Mouse (Mus musculus) retina, adult 2 months (tissue): ENCODE measurements around the gene Rhox2e.
"Not testable (repeated sequence)": the region's sequence is repeated elsewhere in the genome, so short reads cannot be mapped to it uniquely, and the experiment has no call there.

Source experiments
- DNase-seq: peaks from one replicate; pipeline ENCODE4 v3.0.0-alpha.2; 2012; ENCODE audit warnings: low read depth, low spot score

Rhox2e gene

GRCm38 (mm10) chrX:37530152-37530551 lies at the start of gene Rhox2e:
Rhox2e (plus strand) TSS chrX:37530452.
- not testable (repeated sequence) for DNase-seq

GRCm38 (mm10) chrX:37514059-37514458 lies 16.2 kb upstream of the Rhox2e start, which contains the start of gene Rhox4d:
Rhox4d (plus strand) TSS chrX:37514359.
- not testable (repeated sequence) for DNase-seq

- not testable (repeated sequence) for DNase-seq
These were observed 11.5 kb downstream of the Rhox2e start, which contains the start of gene Rhox3e for GRCm38 (mm10) chrX:37541719-37542118. Rhox3e (plus strand) TSS chrX:37542019.

- not testable (repeated sequence) for DNase-seq
These were observed 26.9 kb downstream of the Rhox2e start, which contains the start of gene Rhox4e for GRCm38 (mm10) chrX:37557112-37557511. Rhox4e (plus strand) TSS chrX:37557412.

GRCm38 (mm10) chrX:37571105-37571504 lies 40.9 kb downstream of the Rhox2e start, which contains the start of gene Rhox2f:
Rhox2f (plus strand) TSS chrX:37571405.
- DNase-seq, result not testable (repeated sequence)

- not testable (repeated sequence) for DNase-seq
These were observed 42.4 kb downstream of the Rhox2e start for GRCm38 (mm10) chrX:37572638-37573037.

GRCm38 (mm10) chrX:37580692-37581091 lies 50.4 kb downstream of the Rhox2e start, which contains the start of gene Rhox3f:
Rhox3f (plus strand) TSS chrX:37580992.
- DNase-seq, result not testable (repeated sequence)
